8 mouse cellular contexts compared by ENCODE assay signal in genomic region chr10:59949783-59950605, GRCm38 (mm10). TPM values are rescaled to one million over a fixed set of nuclear protein-coding genes. Genes with fewer than 3 reads are reported as not detected.
DNase-seq lines count a peak whose midpoint lies in the region; ATAC-seq and TF ChIP-seq lines count a peak whose summit lies in the region.

No protein-coding gene starts in this region.

- H3K9me3 ChIP-seq in ES-Bruce4 (replicated peaks; ENCODE audit: control insufficient read depth, insufficient read depth, low read length, poor library complexity, severe bottlenecking) = no peaks in the 10 kb centered on the region
- H3K9me3 ChIP-seq in forebrain, embryonic 15.5 days = no peaks in the 10 kb centered on the region
- no peaks in the 10 kb centered on the region for H3K9me3 ChIP-seq in liver, embryonic 16.5 days (replicated peaks; ENCODE audit: control insufficient read depth, low read length)

- peak overlapping the region; percentile 86 for H3K4me2 ChIP-seq in forebrain, embryonic 15.5 days (replicated peaks)
- H3K4me2 ChIP-seq in liver, embryonic 16.5 days (ENCODE audit: low read depth, low read length) = peak overlapping the region; percentile 98

- TF ChIP-seq EP300 in heart, adult 2 months (IDR thresholded peaks at IDR 0.05; ENCODE audit: insufficient read depth, low read depth, low read length) = no peak; the same call in 1 of the 2 replicates
- no peak for TF ChIP-seq EP300 in ES-Bruce4 (IDR thresholded peaks at IDR 0.05; ENCODE audit: insufficient read depth, low read depth, low read length)

- H3K4me3 ChIP-seq in heart, adult 2 months = peak overlapping the region; percentile 99
- H3K4me3 ChIP-seq in ES-Bruce4 (ENCODE audit: low read depth, low read length) = peak overlapping the region; percentile 76
- H3K4me3 ChIP-seq in forebrain, embryonic 15.5 days = peak overlapping the region; percentile 99
- H3K4me3 ChIP-seq in liver, embryonic 16.5 days (ENCODE audit: low read depth, low read length) = peak overlapping the region; percentile 73

- H3K9ac ChIP-seq in heart, adult 2 months (ENCODE audit: low read depth, low read length) = peak overlapping the region; percentile 96
- peak overlapping the region; percentile 91 for H3K9ac ChIP-seq in ES-Bruce4 (ENCODE audit: low read depth, poor library complexity, severe bottlenecking)
- H3K9ac ChIP-seq in forebrain, embryonic 15.5 days (replicated peaks) = peak overlapping the region; percentile 99
- peak overlapping the region; percentile 76; the same call in 1 of the 2 replicates for H3K9ac ChIP-seq in liver, embryonic 16.5 days (ENCODE audit: low read depth, low read length)

- peak; percentile 9 for TF ChIP-seq POLR2A in heart, adult 2 months (IDR thresholded peaks at IDR 0.05; ENCODE audit: insufficient read depth, low read depth, low read length)
- TF ChIP-seq POLR2A in ES-Bruce4 (IDR thresholded peaks at IDR 0.05; ENCODE audit: insufficient read depth, low read length) = no peak

- WGBS in heart, adult 2 months = 31% methylated on average over 15 of the region's 15 CpGs
- WGBS in forebrain, embryonic 15.5 days = 34% methylated on average over 15 of the region's 15 CpGs
- 60% methylated on average over 15 of the region's 15 CpGs for WGBS in liver, embryonic 16.5 days (ENCODE audit: insufficient replicate concordance)

- no peaks in the 10 kb centered on the region for H3K27me3 ChIP-seq in heart, adult 2 months (ENCODE audit: control insufficient read depth, insufficient read depth, low read length)
- H3K27me3 ChIP-seq in ES-Bruce4 (ENCODE audit: control insufficient read depth, insufficient read depth, low read length, poor library complexity, severe bottlenecking) = no peaks in the 10 kb centered on the region
- no peaks in the 10 kb centered on the region for H3K27me3 ChIP-seq in forebrain, embryonic 15.5 days
- peaks cover 22% of the 10 kb centered on the region for H3K27me3 ChIP-seq in liver, embryonic 16.5 days (ENCODE audit: control insufficient read depth, insufficient read depth, low read depth, low read length)

- intact Hi-C loops in heart, adult 2 months (cut with DNase I) = loop anchor here (2.0 to 5.0 kb wide), 3 partner anchors 33 to 53 kb away; partner anchors contain the start of genes Anapc16 and Ascc1
- intact Hi-C loops in heart, postnatal 10 days (cut with DNase I) = loop anchor here (1.0 to 2.0 kb wide), 4 partner anchors 33 to 55 kb away; partner anchors contain the start of genes Anapc16 and Ascc1

- no peak for TF ChIP-seq CTCF in heart, adult 2 months (IDR thresholded peaks at IDR 0.05)
- TF ChIP-seq CTCF in ES-Bruce4 (IDR thresholded peaks at IDR 0.05; ENCODE audit: low read depth, low read length) = no peak

- no peak for DNase-seq in heart, adult 2 months
- no peak for DNase-seq in heart, postnatal 10 days
- peak; percentile 70 for DNase-seq in thymus, postnatal 14 days
- no peak for DNase-seq in gastrocnemius, adult 8-10 months (ENCODE audit: low spot score in 2 of 2)
- no peak for DNase-seq in urinary bladder, adult 18-20 months (ENCODE audit: low spot score in 2 of 2)

- peaks cover 9% of the 10 kb centered on the region for H3K36me3 ChIP-seq in heart, adult 2 months (ENCODE audit: control insufficient read depth, insufficient read depth, low read length)
- H3K36me3 ChIP-seq in ES-Bruce4 (ENCODE audit: control insufficient read depth, insufficient read depth, low read length, poor library complexity, severe bottlenecking) = peaks cover 13% of the 10 kb centered on the region
- H3K36me3 ChIP-seq in forebrain, embryonic 15.5 days = no peaks in the 10 kb centered on the region; the same call in 1 of the 2 replicates
- no peaks in the 10 kb centered on the region for H3K36me3 ChIP-seq in liver, embryonic 16.5 days (ENCODE audit: control insufficient read depth, insufficient read depth)

- peak overlapping the region; percentile 98 for H3K27ac ChIP-seq in heart, adult 2 months
- no peak overlapping the region for H3K27ac ChIP-seq in ES-Bruce4 (ENCODE audit: insufficient read depth, low read length)
- peak overlapping the region; percentile 95 for H3K27ac ChIP-seq in forebrain, embryonic 15.5 days (replicated peaks)
- no peak overlapping the region for H3K27ac ChIP-seq in liver, embryonic 16.5 days (ENCODE audit: low read length)

- ATAC-seq in forebrain, embryonic 15.5 days (replicated peaks) = no peak
- no peak for ATAC-seq in liver, embryonic 16.5 days (ENCODE audit: low read depth)

- H3K79me2 ChIP-seq in heart, adult 2 months (replicated peaks; ENCODE audit: control insufficient read depth, insufficient read depth, low read length) = peaks cover 3% of the 10 kb centered on the region; the same call in 1 of the 2 replicates

- peaks cover 12% of the 10 kb centered on the region for H3K4me1 ChIP-seq in heart, adult 2 months (ENCODE audit: control insufficient read depth, insufficient read depth, low read length)
- H3K4me1 ChIP-seq in ES-Bruce4 (ENCODE audit: control insufficient read depth, insufficient read depth, low read length) = peaks cover 5% of the 10 kb centered on the region
- H3K4me1 ChIP-seq in forebrain, embryonic 15.5 days = peaks cover 30% of the 10 kb centered on the region
- peaks cover 24% of the 10 kb centered on the region for H3K4me1 ChIP-seq in liver, embryonic 16.5 days (ENCODE audit: control insufficient read depth, low read depth, low read length)

RNA-seq across cellular contexts. Expression of gene Ddit4, which starts 1.6 kb away (rescaled TPM):
- total RNA-seq in heart, adult 2 months (2021) = 100 to 1,000 TPM in 1 of 2 experiments, 10 to 100 TPM in 1; 70.7 to 219 TPM
- 48.0 and 55.5 TPM in 2 replicates for polyA plus RNA-seq in heart, adult 2 months (2012; rRNA removed)
- total RNA-seq in heart, postnatal 10 days (2021) = 100 to 1,000 TPM in 1 of 2 experiments, 10 to 100 TPM in 1; 65.8 to 116 TPM
- 172 and 176 TPM in 2 replicates for polyA plus RNA-seq in ES-Bruce4 (2011; ENCODE audit: insufficient read depth, insufficient read length, low read depth, missing spikeins)
- polyA plus RNA-seq in forebrain, embryonic 15.5 days (2015; fragmentation: Nextera tagmentation; extraction: Ambion mirVana) = 90.0 and 92.5 TPM in 2 replicates
- 5.0 and 6.8 TPM in 2 replicates for polyA plus RNA-seq in liver, embryonic 16.5 days (2015; fragmentation: Nextera tagmentation; extraction: Ambion mirVana)
- 10 to 100 TPM in 2 of 4 experiments, 1 to 10 TPM in 2; 4.7 to 45.4 (median 9.4) TPM for total RNA-seq in gastrocnemius, adult 8-10 months (2022)

RNA-seq across cellular contexts. Expression of gene Ascc1, which starts 52.6 kb away (rescaled TPM):
- 10 to 100 TPM; 20.5 to 24.1 TPM for total RNA-seq in heart, adult 2 months (2021)
- polyA plus RNA-seq in heart, adult 2 months (2012; rRNA removed) = 22.5 and 36.6 TPM in 2 replicates
- total RNA-seq in heart, postnatal 10 days (2021) = 10 to 100 TPM; 20.8 to 22.8 TPM
- polyA plus RNA-seq in ES-Bruce4 (2011; ENCODE audit: insufficient read depth, insufficient read length, low read depth, missing spikeins) = 52.9 and 53.7 TPM in 2 replicates
- polyA plus RNA-seq in forebrain, embryonic 15.5 days (2015; fragmentation: Nextera tagmentation; extraction: Ambion mirVana) = 47.9 and 48.9 TPM in 2 replicates
- polyA plus RNA-seq in liver, embryonic 16.5 days (2015; fragmentation: Nextera tagmentation; extraction: Ambion mirVana) = 16.0 and 16.7 TPM in 2 replicates
- 10 to 100 TPM; 13.9 to 18.9 (median 14.3) TPM for total RNA-seq in gastrocnemius, adult 8-10 months (2022)

RNA-seq across cellular contexts. Expression of gene Anapc16, which starts 52.9 kb away (rescaled TPM):
- 10 to 100 TPM; 58.6 to 70.1 TPM for total RNA-seq in heart, adult 2 months (2021)
- polyA plus RNA-seq in heart, adult 2 months (2012; rRNA removed) = 90.3 and 103 TPM in 2 replicates
- total RNA-seq in heart, postnatal 10 days (2021) = 10 to 100 TPM; 73.8 to 83.7 TPM
- polyA plus RNA-seq in ES-Bruce4 (2011; ENCODE audit: insufficient read depth, insufficient read length, low read depth, missing spikeins) = 22.7 and 24.4 TPM in 2 replicates
- polyA plus RNA-seq in forebrain, embryonic 15.5 days (2015; fragmentation: Nextera tagmentation; extraction: Ambion mirVana) = 117 TPM in 2 replicates
- 34.9 and 37.9 TPM in 2 replicates for polyA plus RNA-seq in liver, embryonic 16.5 days (2015; fragmentation: Nextera tagmentation; extraction: Ambion mirVana)
- 10 to 100 TPM; 39.3 to 51.5 (median 43.3) TPM for total RNA-seq in gastrocnemius, adult 8-10 months (2022)

Comparison
In these comparisons a context has a peak if more than half of its experiments do, and no peak if none do; other contexts are left out.
1. H3K27ac ChIP-seq: peak in heart, adult 2 months (single experiment) and forebrain, embryonic 15.5 days (single experiment); none in ES-Bruce4 (single experiment) and liver, embryonic 16.5 days (single experiment).
2. Peak in every context shown above with its lines, with median percentiles within 50 percentile points of each other: H3K4me3 ChIP-seq and H3K9ac ChIP-seq.